Mouse (Mus musculus): ENCODE measurements around the gene Mvk. TPM values are rescaled to one million over a fixed set of nuclear protein-coding genes. Genes with fewer than 3 reads are reported as not detected.

Gene Mvk
- total RNA-seq, 2 experiments from 2014 or later: 8.4 to 9.4 TPM

- DNase-seq (ENCODE audit: low spot score): no peak
Observed at GRCm38 (mm10) chr5:114509461-114509860, 65.4 kb downstream of the Mvk start.

Small RNA genes lying within 50 kb of the gene (microRNA-seq; reads per million reads assigned to microRNA genes)
- gene Mir7027: not detected

Other genes starting within 250 kb of the Mvk start
- gene Foxn4, start 170.5 kb upstream of the Mvk start, total RNA-seq (2021): not detected
- under 1 TPM; 0.32 to 0.36 TPM for gene Myo1h, start 155.1 kb upstream of the Mvk start, total RNA-seq (2021)
- 10 to 100 TPM; 15.2 to 21.4 TPM for gene Kctd10, start 63.8 kb upstream of the Mvk start, total RNA-seq (2021)
- 100 to 1,000 TPM; 108 to 115 TPM for gene Ube3b, start 63.7 kb upstream of the Mvk start, total RNA-seq (2021)
- gene Mmab, start 209 bp upstream of the Mvk start, total RNA-seq (2021): 10 to 100 TPM; 19.2 to 19.4 TPM
- gene Fam222a, start 123.7 kb downstream of the Mvk start, total RNA-seq (2021): under 1 TPM; 0.33 to 0.66 TPM
- gene Trpv4, start 214.2 kb downstream of the Mvk start, total RNA-seq (2021): 1 to 10 TPM; 1.8 to 2.1 TPM
- 1 to 10 TPM; 7.2 to 8.7 TPM for gene Gltp, start 246.7 kb downstream of the Mvk start, total RNA-seq (2021)

Data from gastrocnemius, adult 18-20 months (tissue).